Mouse (Mus musculus): ENCODE results near the gene Selenoh. TPM values are rescaled to one million over a fixed set of nuclear protein-coding genes. Genes with fewer than 3 reads are reported as not detected.

Selenoh gene
- total RNA-seq (2021) = 10 to 100 TPM; 22.4 to 25.2 TPM

- intact Hi-C loops (cut with DNase I) = no loop called here
- DNase-seq (ENCODE audit: low spot score) = peak; percentile 72
Measured at GRCm38 (mm10) chr2:84670569-84670933, at the start of gene Selenoh. TSS of gene Selenoh (minus strand) at chr2:84670770.

GRCm38 (mm10) chr2:84717357-84717756 lies 46.8 kb upstream of the Selenoh start:
- DNase-seq (ENCODE audit: low spot score) = no peak
- intact Hi-C loops (cut with DNase I) = no loop called here

- intact Hi-C loops (cut with DNase I) = no loop called here
- DNase-seq (ENCODE audit: low spot score) = no peak
Measured at GRCm38 (mm10) chr2:84716423-84717355, 46.1 kb upstream of the Selenoh start.

GRCm38 (mm10) chr2:84715562-84716361 lies 45.2 kb upstream of the Selenoh start:
- intact Hi-C loops (cut with DNase I) = no loop called here
- peak; percentile 44 for DNase-seq (ENCODE audit: low spot score)

- intact Hi-C loops (cut with DNase I) = loop anchor here (5.0 kb wide), 1 partner anchor 38 kb away; the partner anchor contains the start of genes Gm28635, Med19 and Tmx2
- peak; percentile 98 for DNase-seq (ENCODE audit: low spot score)
Measured at GRCm38 (mm10) chr2:84714811-84715561, 44.4 kb upstream of the Selenoh start, which contains the start of gene Zdhhc5. TSS of gene Zdhhc5 (minus strand) at chr2:84715180.

- intact Hi-C loops (cut with DNase I) = loop anchor here (5.0 kb wide), 1 partner anchor 37 kb away; the partner anchor contains the start of genes Gm28635, Med19 and Tmx2
- no peak for DNase-seq (ENCODE audit: low spot score)
Measured at GRCm38 (mm10) chr2:84714422-84714810, 43.8 kb upstream of the Selenoh start.

GRCm38 (mm10) chr2:84711898-84712297 lies 41.3 kb upstream of the Selenoh start:
- no peak for DNase-seq (ENCODE audit: low spot score)
- intact Hi-C loops (cut with DNase I) = loop anchor here (5.0 kb wide), 1 partner anchor 35 kb away; the partner anchor contains the start of genes Gm28635, Med19 and Tmx2

- no peak for DNase-seq (ENCODE audit: low spot score)
- intact Hi-C loops (cut with DNase I) = no loop called here
Measured at GRCm38 (mm10) chr2:84707523-84707922, 37.0 kb upstream of the Selenoh start.

- intact Hi-C loops (cut with DNase I) = no loop called here
Measured at GRCm38 (mm10) chr2:84705295-84705694, 34.7 kb upstream of the Selenoh start.

GRCm38 (mm10) chr2:84704329-84704728 lies 33.8 kb upstream of the Selenoh start:
- no peak for DNase-seq (ENCODE audit: low spot score)
- intact Hi-C loops (cut with DNase I) = no loop called here

More at GRCm38 (mm10) chr2:84705295-84705694, 34.7 kb upstream of the Selenoh start:
- no peak for DNase-seq (ENCODE audit: low spot score)

GRCm38 (mm10) chr2:84703497-84703896 lies 32.9 kb upstream of the Selenoh start:
- intact Hi-C loops (cut with DNase I) = no loop called here
- DNase-seq (ENCODE audit: low spot score) = no peak

GRCm38 (mm10) chr2:84695007-84695695 lies 24.6 kb upstream of the Selenoh start:
- intact Hi-C loops (cut with DNase I) = no loop called here
- no peak for DNase-seq (ENCODE audit: low spot score)

- DNase-seq (ENCODE audit: low spot score) = no peak
- intact Hi-C loops (cut with DNase I) = no loop called here
Measured at GRCm38 (mm10) chr2:84690050-84690449, 19.5 kb upstream of the Selenoh start.

GRCm38 (mm10) chr2:84688080-84688844 lies 17.7 kb upstream of the Selenoh start:
- no peak for DNase-seq (ENCODE audit: low spot score)
- intact Hi-C loops (cut with DNase I) = no loop called here

- intact Hi-C loops (cut with DNase I) = no loop called here
Measured at GRCm38 (mm10) chr2:84682605-84683183, 12.1 kb upstream of the Selenoh start.

GRCm38 (mm10) chr2:84679016-84679415 lies 8.4 kb upstream of the Selenoh start, which contains the start of gene Tmx2:
TSS of gene Tmx2 (minus strand) at chr2:84679140.
- no peak for DNase-seq (ENCODE audit: low spot score)
- intact Hi-C loops (cut with DNase I) = loop anchor here (5.0 kb wide), 1 partner anchor 33 kb away; no protein-coding TSS in a partner anchor

More at GRCm38 (mm10) chr2:84682605-84683183, 12.1 kb upstream of the Selenoh start:
- DNase-seq (ENCODE audit: low spot score) = no peak

- peak; percentile 91 for DNase-seq (ENCODE audit: low spot score)
- intact Hi-C loops (cut with DNase I) = loop anchor here (5.0 kb wide), 1 partner anchor 34 kb away; no protein-coding TSS in a partner anchor
Measured at GRCm38 (mm10) chr2:84677968-84678880, 7.7 kb upstream of the Selenoh start, which contains the start of the genes Gm28635 and Med19. TSS of gene Gm28635 (minus strand) at chr2:84678041. TSS of gene Med19 (plus strand) at chr2:84678402.
